Mouse (Mus musculus) liver, adult 2 months (tissue): ENCODE data around the gene Scaf4. TPM values are rescaled to one million over a fixed set of nuclear protein-coding genes. Genes with fewer than 3 reads are reported as not detected.
"Not testable (repeated sequence)": the region's sequence is repeated elsewhere in the genome, so short reads cannot be mapped to it uniquely, and the experiment has no call there.

ENCODE experiments used
- DNase-seq: peaks from one replicate; pipeline ENCODE4 v3.0.0-alpha.2; 2011; ENCODE audit warnings: low read depth, low spot score; ENCODE audit errors: extremely low read depth
- H3K27ac ChIP-seq: fragments of 200-500 bp; replicated peaks from 2 replicates; pipeline ENCODE4 v1.5.1; 2012; ENCODE audit warnings: low read depth, mild to moderate bottlenecking, control low read depth, inconsistent platforms, low read length; ENCODE audit not compliant: insufficient read depth
- H3K27me3 ChIP-seq: fragments of 200-500 bp; 2 replicates; pipeline ENCODE4 v1.6.1; 2012; ENCODE audit warnings: mild to moderate bottlenecking, moderate library complexity, low read length, inconsistent platforms; ENCODE audit not compliant: control insufficient read depth, insufficient read depth
- H3K36me3 ChIP-seq: fragments of 200-500 bp; 2 replicates; pipeline ENCODE4 v1.6.1; 2012; ENCODE audit warnings: low read length, inconsistent platforms; ENCODE audit not compliant: control insufficient read depth, insufficient read depth
- H3K4me1 ChIP-seq: fragments of 200-500 bp; 2 replicates; pipeline ENCODE4 v1.6.1; 2011; ENCODE audit warnings: low read length; ENCODE audit not compliant: control insufficient read depth, insufficient read depth
- H3K4me3 ChIP-seq: fragments of 200-500 bp; 2 replicates; pipeline ENCODE4 v1.5.1; 2011; ENCODE audit warnings: low read depth, mild to moderate bottlenecking, control low read depth, low read length, moderate library complexity; ENCODE audit not compliant: insufficient read depth
- H3K79me2 ChIP-seq: fragments of 200-500 bp; 2 replicates; pipeline ENCODE4 v1.6.1; 2012; ENCODE audit warnings: inconsistent platforms, mild to moderate bottlenecking, low read length, moderate library complexity; ENCODE audit not compliant: control insufficient read depth, insufficient read depth
- H3K9ac ChIP-seq: fragments of 200-500 bp; 2 replicates; pipeline ENCODE4 v1.6.1; 2012; ENCODE audit warnings: low read depth, mild to moderate bottlenecking, control low read depth, inconsistent platforms, low read length
- CTCF ChIP-seq: fragments of 200-500 bp; IDR thresholded peaks from 2 replicates; pipeline ENCODE4 v1.5.1; 2011; ENCODE audit warnings: low read depth, low read length, control low read depth
- POLR2A ChIP-seq: fragments of 200-500 bp; IDR thresholded peaks from 2 replicates; pipeline ENCODE4 v1.6.1; 2011; ENCODE audit warnings: low read length, control low read depth; ENCODE audit not compliant: insufficient read depth; ENCODE audit errors: extremely low read depth
- WGBS: fragments of 180-500 bp; shearing (Covaris S2); methylation state at CpG from one replicate; pipeline ENCODE4 v1.1.7; 2018; 5-methylcytosine and 5-hydroxymethylcytosine counted together
- polyA plus RNA-seq: library from polyadenylated mRNA; depleted of rRNA; stranded (reverse); fragments of >200 nt; gene quantifications from 2 replicates; pipeline ENCODE4 v1.2.3, GENCODE M21; 2012
- total RNA-seq: library from RNA; depleted of rRNA; stranded (reverse); fragments of >200 nt; gene quantifications from 2 replicates; pipeline ENCODE4 v1.2.3, GENCODE M21; 2014

The Scaf4 gene
- total and polyA plus RNA-seq, 2 experiments, result 8.2 to 20.9 TPM

GRCm38 (mm10) chr16:90259623-90260022 lies 24.7 kb downstream of the Scaf4 start:
- DNase-seq, result no peak
- TF ChIP-seq POLR2A (no peak), CTCF (no peak)
- Histone ChIP-seq H3K4me1 (peaks cover 5% of the 10 kb centered on the region), H3K36me3 (peaks cover 44% of the 10 kb centered on the region), H3K79me2 (peaks cover 10% of the 10 kb centered on the region; the same call in 1 of the 2 replicates), H3K9ac (no peak overlapping the region), H3K27ac (no peak overlapping the region), H3K27me3 (no peaks in the 10 kb centered on the region), H3K4me3 (no peak overlapping the region)
- 79% methylated on average over 5 of the region's 5 CpGs for WGBS

GRCm38 (mm10) chr16:90258950-90259349 lies 25.4 kb downstream of the Scaf4 start:
- Histone ChIP-seq H3K36me3 (peaks cover 49% of the 10 kb centered on the region), H3K79me2 (peaks cover 7% of the 10 kb centered on the region; the same call in 1 of the 2 replicates), H3K27ac (no peak overlapping the region), H3K4me3 (no peak overlapping the region), H3K4me1 (peaks cover 3% of the 10 kb centered on the region), H3K27me3 (no peaks in the 10 kb centered on the region), H3K9ac (no peak overlapping the region)
- no peak for DNase-seq
- TF ChIP-seq POLR2A (no peak), CTCF (no peak)
- 90% methylated on average over 7 of the region's 7 CpGs for WGBS

DNA sequence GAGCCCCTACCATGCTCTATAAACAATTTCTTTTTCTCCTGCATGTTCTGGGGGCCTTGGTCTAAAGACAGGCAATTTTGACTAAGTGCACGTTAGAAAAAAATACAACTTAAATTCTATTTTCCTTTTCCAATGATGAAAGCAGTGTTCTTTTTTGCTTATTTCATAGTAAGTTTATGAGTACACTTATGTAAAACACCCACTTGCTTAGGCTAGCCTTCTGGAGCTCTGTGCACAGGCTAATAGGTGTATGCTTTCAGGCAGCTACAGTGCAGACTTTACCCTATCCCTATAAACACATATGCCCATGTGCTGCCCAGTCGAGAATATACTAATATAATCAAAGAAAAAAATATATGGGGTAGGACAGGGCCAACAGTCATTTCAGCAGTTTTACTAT lies 31.8 kb downstream of the Scaf4 start:
- H3K4me1 ChIP-seq, result no peaks in the 10 kb centered on the region
- no peak overlapping the region for H3K9ac ChIP-seq
- no peak overlapping the region for H3K4me3 ChIP-seq
- no peak overlapping the region for H3K27ac ChIP-seq
- no peak for DNase-seq
- WGBS, result 91% methylated on average over 2 of the region's 2 CpGs
- no peak for TF ChIP-seq CTCF
- no peak for TF ChIP-seq POLR2A
- no peaks in the 10 kb centered on the region for H3K27me3 ChIP-seq
- peaks cover 64% of the 10 kb centered on the region for H3K36me3 ChIP-seq
- no peaks in the 10 kb centered on the region; the same call in 1 of the 2 replicates for H3K79me2 ChIP-seq

GRCm38 (mm10) chr16:90251256-90251655 lies 33.0 kb downstream of the Scaf4 start:
- H3K4me3 ChIP-seq, DNase-seq, H3K4me1 ChIP-seq, H3K79me2 ChIP-seq, H3K27ac ChIP-seq, H3K27me3 ChIP-seq, H3K9ac ChIP-seq: not testable (repeated sequence)
- 91% methylated on average over 3 of the region's 3 CpGs for WGBS
- H3K36me3 ChIP-seq, result peaks cover 59% of the 10 kb centered on the region

DNA sequence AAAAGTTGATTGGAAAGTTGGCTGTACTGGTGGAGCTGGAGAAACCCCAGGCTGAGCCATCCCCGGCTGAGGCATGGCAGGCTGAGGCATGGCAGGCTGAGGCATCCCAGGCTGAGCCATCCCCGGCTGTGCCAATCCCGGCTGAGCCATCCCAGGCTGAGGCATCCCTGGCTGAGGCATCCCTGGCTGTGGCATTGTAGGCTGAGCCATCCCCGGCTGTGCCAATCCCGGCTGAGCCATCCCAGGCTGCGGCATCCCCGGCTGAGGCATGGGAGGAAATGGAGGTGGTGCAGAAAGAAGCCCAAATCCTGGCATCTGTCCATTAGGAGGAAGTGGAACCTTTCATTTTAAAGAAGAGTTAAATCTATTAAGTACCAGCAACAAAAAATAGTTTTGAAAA lies 34.2 kb downstream of the Scaf4 start:
- Histone ChIP-seq H3K4me3 (no peak overlapping the region), H3K79me2 (no peaks in the 10 kb centered on the region; the same call in 1 of the 2 replicates), H3K36me3 (peaks cover 61% of the 10 kb centered on the region), H3K9ac (no peak overlapping the region), H3K4me1 (no peaks in the 10 kb centered on the region), H3K27me3 (no peaks in the 10 kb centered on the region), H3K27ac (no peak overlapping the region)
- TF ChIP-seq CTCF, result no peak
- TF ChIP-seq POLR2A, result no peak
- WGBS, result 83% methylated on average over 7 of the region's 7 CpGs
- DNase-seq, result no peak

- Histone ChIP-seq H3K27ac (no peak overlapping the region), H3K4me1 (no peaks in the 10 kb centered on the region), H3K27me3 (no peaks in the 10 kb centered on the region), H3K9ac (no peak overlapping the region), H3K79me2 (no peaks in the 10 kb centered on the region; the same call in 1 of the 2 replicates), H3K4me3 (no peak overlapping the region), H3K36me3 (peaks cover 67% of the 10 kb centered on the region)
- WGBS, result 89% methylated on average over 17 of the region's 17 CpGs
- no peak for DNase-seq
- TF ChIP-seq POLR2A (no peak), CTCF (no peak)
Measured at GRCm38 (mm10) chr16:90242426-90243304, 41.6 kb downstream of the Scaf4 start.
